Mouse (Mus musculus): Measurements from ENCODE around the gene Ephb1. TPM values are rescaled to one million over a fixed set of nuclear protein-coding genes. Genes with fewer than 3 reads are reported as not detected.
A peak's percentile ranks its signal among the peaks of the same experiment; 100 is the strongest.

Ephb1 gene
- polyA plus RNA-seq, 1 experiment from 2014 or later = 18.8 TPM

DNA sequence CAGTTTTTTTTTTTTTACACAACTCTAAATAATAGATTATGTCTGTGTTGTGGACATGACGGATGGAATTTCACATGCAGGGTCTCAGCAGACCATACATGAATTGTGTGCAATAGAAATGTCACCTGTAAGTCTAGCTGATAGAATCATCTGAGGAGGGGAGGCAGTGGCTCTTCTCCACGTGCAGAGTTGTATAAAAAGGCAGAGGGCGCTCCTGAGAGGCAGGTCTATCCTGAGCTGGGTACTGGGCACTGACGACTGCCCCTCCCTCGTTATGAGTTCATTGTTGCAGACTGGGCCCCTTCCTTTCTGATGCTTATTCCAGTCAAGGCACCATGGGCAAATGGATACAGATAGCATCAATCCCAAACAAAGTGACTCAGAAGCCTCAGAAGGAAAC is 318.4 kb downstream of the Ephb1 start:
- ATAC-seq (ENCODE audit: low FRiP score) (no peak), DNase-seq (ENCODE audit: low spot score, missing footprints) (peak; percentile 49)
- Histone ChIP-seq H3K4me2 (no peak overlapping the region), H3K4me3 (ENCODE audit: low read depth, low read length) (no peak overlapping the region), H3K4me1 (ENCODE audit: control insufficient read depth, insufficient read depth, low read length) (no peaks in the 10 kb centered on the region), H3K9ac (ENCODE audit: low read length) (no peak overlapping the region), H3K27ac (ENCODE audit: low read depth, low read length) (no peak overlapping the region), H3K36me3 (ENCODE audit: control insufficient read depth, insufficient read depth, low read length) (no peaks in the 10 kb centered on the region), H3K27me3 (ENCODE audit: control insufficient read depth, insufficient read depth, low read length) (no peaks in the 10 kb centered on the region), H3K9me3 (ENCODE audit: control insufficient read depth, low read length) (no peaks in the 10 kb centered on the region)
- WGBS = 73% methylated on average over 5 of the region's 5 CpGs

DNA sequence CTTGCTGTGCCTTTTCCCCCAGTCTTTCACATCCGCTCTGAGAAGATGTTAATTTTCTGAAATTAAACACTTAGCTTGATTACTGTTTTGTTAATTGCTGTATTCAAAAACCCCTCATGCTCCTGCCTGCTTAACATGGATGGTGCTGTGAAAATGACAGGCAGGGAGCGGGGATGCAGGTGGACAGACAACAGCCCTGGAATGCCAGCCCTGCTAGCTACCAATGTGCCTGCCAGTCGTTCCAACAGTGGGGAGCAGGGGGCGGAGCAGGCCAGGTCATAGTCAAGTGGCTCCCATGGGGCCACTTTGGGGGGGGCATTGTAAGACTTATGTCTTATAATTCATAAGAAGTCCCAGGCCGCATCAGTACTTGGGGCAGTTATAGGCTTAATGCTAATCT is 321.3 kb downstream of the Ephb1 start:
- no peaks in the 10 kb centered on the region for H3K4me1 ChIP-seq (ENCODE audit: control insufficient read depth, insufficient read depth, low read length)
- no peak for ATAC-seq (ENCODE audit: low FRiP score)

GRCm38 (mm10) chr9:102032376-102032775 is 322.1 kb downstream of the Ephb1 start:
- H3K27me3 ChIP-seq (ENCODE audit: control insufficient read depth, insufficient read depth, low read length) = no peaks in the 10 kb centered on the region
- no peak overlapping the region for H3K27ac ChIP-seq (ENCODE audit: low read depth, low read length)
- H3K9me3 ChIP-seq (ENCODE audit: control insufficient read depth, low read length) = no peaks in the 10 kb centered on the region
- no peak overlapping the region for H3K9ac ChIP-seq (ENCODE audit: low read length)
- H3K4me1 ChIP-seq (ENCODE audit: control insufficient read depth, insufficient read depth, low read length) = no peaks in the 10 kb centered on the region
- no peak overlapping the region for H3K4me3 ChIP-seq (ENCODE audit: low read depth, low read length)
- WGBS = 82% methylated on average over 8 of the region's 8 CpGs
- ATAC-seq (ENCODE audit: low FRiP score) = no peak
- peak; percentile 72 for DNase-seq (ENCODE audit: low spot score, missing footprints)
- H3K4me2 ChIP-seq = no peak overlapping the region
- no peaks in the 10 kb centered on the region for H3K36me3 ChIP-seq (ENCODE audit: control insufficient read depth, insufficient read depth, low read length)

More for the DNA sequence above, 321.3 kb downstream of the Ephb1 start:
- no peak overlapping the region for H3K27ac ChIP-seq (ENCODE audit: low read depth, low read length)
- WGBS = 86% methylated on average over 5 of the region's 5 CpGs
- no peak overlapping the region for H3K4me3 ChIP-seq (ENCODE audit: low read depth, low read length)
- no peak overlapping the region; the same call in 1 of the 2 replicates for H3K9ac ChIP-seq (ENCODE audit: low read length)
- no peaks in the 10 kb centered on the region for H3K36me3 ChIP-seq (ENCODE audit: control insufficient read depth, insufficient read depth, low read length)
- DNase-seq (ENCODE audit: low spot score, missing footprints) = peak; percentile 35
- H3K4me2 ChIP-seq = no peak overlapping the region
- H3K27me3 ChIP-seq (ENCODE audit: control insufficient read depth, insufficient read depth, low read length) = no peaks in the 10 kb centered on the region
- no peaks in the 10 kb centered on the region for H3K9me3 ChIP-seq (ENCODE audit: control insufficient read depth, low read length)

- H3K4me2 ChIP-seq = no peak overlapping the region
- WGBS = 68% methylated on average over 7 of the region's 7 CpGs
- H3K27ac ChIP-seq (ENCODE audit: low read depth, low read length) = no peak overlapping the region
- ATAC-seq (ENCODE audit: low FRiP score) = no peak
- H3K4me3 ChIP-seq (ENCODE audit: low read depth, low read length) = no peak overlapping the region
- no peak overlapping the region for H3K9ac ChIP-seq (ENCODE audit: low read length)
- H3K9me3 ChIP-seq (ENCODE audit: control insufficient read depth, low read length) = no peaks in the 10 kb centered on the region
- no peaks in the 10 kb centered on the region for H3K4me1 ChIP-seq (ENCODE audit: control insufficient read depth, insufficient read depth, low read length)
- H3K36me3 ChIP-seq (ENCODE audit: control insufficient read depth, insufficient read depth, low read length) = no peaks in the 10 kb centered on the region
- DNase-seq (ENCODE audit: low spot score, missing footprints) = peak; percentile 65
- H3K27me3 ChIP-seq (ENCODE audit: control insufficient read depth, insufficient read depth, low read length) = no peaks in the 10 kb centered on the region
These were observed 324.8 kb downstream of the Ephb1 start for GRCm38 (mm10) chr9:102029661-102030060.

DNA sequence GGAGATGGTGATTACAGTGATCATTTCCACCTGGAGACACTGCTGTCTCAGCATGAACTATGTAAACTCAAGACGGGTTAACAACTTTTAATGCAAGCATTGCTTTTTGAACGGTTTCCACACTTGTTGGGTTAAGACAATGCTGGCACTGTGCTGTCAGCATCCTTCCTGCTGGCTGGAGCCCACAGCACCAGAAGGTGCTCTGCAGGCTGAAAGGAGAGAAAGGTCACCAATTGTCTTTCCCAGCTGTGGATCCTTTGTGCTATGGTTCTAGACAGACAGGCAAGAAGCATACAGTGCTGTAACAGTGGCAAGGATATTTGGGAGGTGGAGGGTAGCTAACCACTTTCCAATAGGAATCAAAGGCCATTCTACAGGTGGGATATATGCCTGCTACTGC is 328.4 kb downstream of the Ephb1 start:
- no peaks in the 10 kb centered on the region for H3K27me3 ChIP-seq (ENCODE audit: control insufficient read depth, insufficient read depth, low read length)
- H3K27ac ChIP-seq (ENCODE audit: low read depth, low read length) = no peak overlapping the region
- WGBS = 79% methylated on average over 2 of the region's 2 CpGs
- H3K4me2 ChIP-seq = no peak overlapping the region
- no peak overlapping the region for H3K9ac ChIP-seq (ENCODE audit: low read length)
- H3K4me1 ChIP-seq (ENCODE audit: control insufficient read depth, insufficient read depth, low read length) = no peaks in the 10 kb centered on the region
- H3K36me3 ChIP-seq (ENCODE audit: control insufficient read depth, insufficient read depth, low read length) = no peaks in the 10 kb centered on the region
- DNase-seq (ENCODE audit: low spot score, missing footprints) (peak; percentile 73), ATAC-seq (ENCODE audit: low FRiP score) (no peak)
- no peaks in the 10 kb centered on the region for H3K9me3 ChIP-seq (ENCODE audit: control insufficient read depth, low read length)
- H3K4me3 ChIP-seq (ENCODE audit: low read depth, low read length) = no peak overlapping the region

DNA sequence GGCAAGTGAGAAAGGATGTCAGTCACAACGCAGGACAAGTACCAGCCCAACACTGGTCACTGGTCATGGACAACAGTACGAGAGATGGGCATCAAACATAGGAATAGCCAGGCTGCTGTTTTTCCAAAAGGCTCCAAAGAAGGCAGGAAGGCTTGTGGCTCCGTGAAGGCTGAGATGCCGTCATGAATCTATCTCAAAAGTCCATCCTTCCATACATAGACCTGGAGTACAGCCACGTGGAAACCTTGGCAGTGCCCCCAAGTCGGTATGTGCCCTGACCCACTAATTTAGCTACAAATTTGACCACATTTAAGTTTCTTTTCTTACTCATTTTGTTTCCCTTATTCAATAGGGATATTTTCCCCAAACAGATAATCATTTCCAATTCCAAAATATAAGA is 329.4 kb downstream of the Ephb1 start:
- Histone ChIP-seq H3K4me2 (no peak overlapping the region), H3K36me3 (ENCODE audit: control insufficient read depth, insufficient read depth, low read length) (no peaks in the 10 kb centered on the region), H3K4me3 (ENCODE audit: low read depth, low read length) (no peak overlapping the region), H3K9me3 (ENCODE audit: control insufficient read depth, low read length) (no peaks in the 10 kb centered on the region), H3K27me3 (ENCODE audit: control insufficient read depth, insufficient read depth, low read length) (no peaks in the 10 kb centered on the region), H3K9ac (ENCODE audit: low read length) (no peak overlapping the region), H3K27ac (ENCODE audit: low read depth, low read length) (no peak overlapping the region), H3K4me1 (ENCODE audit: control insufficient read depth, insufficient read depth, low read length) (no peaks in the 10 kb centered on the region)
- ATAC-seq (ENCODE audit: low FRiP score) (no peak), DNase-seq (ENCODE audit: low spot score, missing footprints) (peak; percentile 47)
- 92% methylated on average over 6 of the region's 6 CpGs for WGBS

GRCm38 (mm10) chr9:102015516-102015915 is 339.0 kb downstream of the Ephb1 start:
- Histone ChIP-seq H3K9me3 (ENCODE audit: control insufficient read depth, low read length) (no peaks in the 10 kb centered on the region), H3K9ac (ENCODE audit: low read length) (no peak overlapping the region)

DNA sequence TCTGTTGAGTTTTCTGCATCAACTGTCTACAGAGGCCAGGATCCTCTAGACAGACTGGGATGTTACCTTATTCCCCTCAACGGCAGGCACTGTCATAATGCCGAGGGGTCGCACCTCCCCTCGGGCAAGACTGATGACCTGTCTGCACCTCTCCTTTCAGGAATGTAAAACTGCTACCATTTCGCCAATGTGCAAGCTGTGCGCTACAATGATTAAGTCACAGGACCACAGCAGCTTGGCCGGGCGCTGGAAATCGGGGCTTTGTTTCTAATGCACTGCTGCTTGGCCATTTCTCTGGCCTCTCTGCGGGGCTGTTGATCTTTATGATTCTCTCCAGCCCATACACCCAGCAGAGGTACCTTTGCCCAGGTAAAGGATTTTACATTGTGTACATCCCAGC is 346.8 kb downstream of the Ephb1 start:
- Histone ChIP-seq H3K4me1 (ENCODE audit: control insufficient read depth, insufficient read depth, low read length) (peaks cover 5% of the 10 kb centered on the region), H3K36me3 (ENCODE audit: control insufficient read depth, insufficient read depth, low read length) (no peaks in the 10 kb centered on the region), H3K9ac (ENCODE audit: low read length) (no peak overlapping the region), H3K4me3 (ENCODE audit: low read depth, low read length) (no peak overlapping the region), H3K4me2 (no peak overlapping the region), H3K27ac (ENCODE audit: low read depth, low read length) (no peak overlapping the region), H3K27me3 (ENCODE audit: control insufficient read depth, insufficient read depth, low read length) (no peaks in the 10 kb centered on the region), H3K9me3 (ENCODE audit: control insufficient read depth, low read length) (no peaks in the 10 kb centered on the region)
- WGBS = 93% methylated on average over 10 of the region's 10 CpGs
- DNase-seq (ENCODE audit: low spot score, missing footprints) (peak; percentile 74), ATAC-seq (ENCODE audit: low FRiP score) (no peak)

More at GRCm38 (mm10) chr9:102015516-102015915, 339.0 kb downstream of the Ephb1 start:
- no peaks in the 10 kb centered on the region for H3K4me1 ChIP-seq (ENCODE audit: control insufficient read depth, insufficient read depth, low read length)
- ATAC-seq (ENCODE audit: low FRiP score) (no peak), DNase-seq (ENCODE audit: low spot score, missing footprints) (peak; percentile 31)
- no peak overlapping the region for H3K4me2 ChIP-seq
- H3K4me3 ChIP-seq (ENCODE audit: low read depth, low read length) = no peak overlapping the region
- H3K36me3 ChIP-seq (ENCODE audit: control insufficient read depth, insufficient read depth, low read length) = no peaks in the 10 kb centered on the region
- no peak overlapping the region for H3K27ac ChIP-seq (ENCODE audit: low read depth, low read length)
- H3K27me3 ChIP-seq (ENCODE audit: control insufficient read depth, insufficient read depth, low read length) = no peaks in the 10 kb centered on the region

GRCm38 (mm10) chr9:102006539-102006938 is 348.0 kb downstream of the Ephb1 start:
- 83% methylated on average over 2 of the region's 2 CpGs for WGBS
- H3K27ac ChIP-seq (ENCODE audit: low read depth, low read length) = no peak overlapping the region
- H3K9me3 ChIP-seq (ENCODE audit: control insufficient read depth, low read length) = no peaks in the 10 kb centered on the region
- no peaks in the 10 kb centered on the region for H3K36me3 ChIP-seq (ENCODE audit: control insufficient read depth, insufficient read depth, low read length)
- DNase-seq (ENCODE audit: low spot score, missing footprints) (peak; percentile 84), ATAC-seq (ENCODE audit: low FRiP score) (no peak)
- H3K4me3 ChIP-seq (ENCODE audit: low read depth, low read length) = no peak overlapping the region
- H3K4me2 ChIP-seq = no peak overlapping the region
- peaks cover 7% of the 10 kb centered on the region for H3K4me1 ChIP-seq (ENCODE audit: control insufficient read depth, insufficient read depth, low read length)
- H3K27me3 ChIP-seq (ENCODE audit: control insufficient read depth, insufficient read depth, low read length) = no peaks in the 10 kb centered on the region
- H3K9ac ChIP-seq (ENCODE audit: low read length) = no peak overlapping the region

- Histone ChIP-seq H3K9me3 (ENCODE audit: control insufficient read depth, low read length) (no peaks in the 10 kb centered on the region), H3K9ac (ENCODE audit: low read length) (0 out of 2 replicates have a peak overlapping the region, but pooled peaks have one; percentile 9), H3K27ac (ENCODE audit: low read depth, low read length) (no peak overlapping the region), H3K4me1 (ENCODE audit: control insufficient read depth, insufficient read depth, low read length) (peaks cover 7% of the 10 kb centered on the region), H3K4me2 (no peak overlapping the region), H3K27me3 (ENCODE audit: control insufficient read depth, insufficient read depth, low read length) (no peaks in the 10 kb centered on the region), H3K4me3 (ENCODE audit: low read depth, low read length) (no peak overlapping the region), H3K36me3 (ENCODE audit: control insufficient read depth, insufficient read depth, low read length) (no peaks in the 10 kb centered on the region)
- DNase-seq (ENCODE audit: low spot score, missing footprints) (no peak), ATAC-seq (ENCODE audit: low FRiP score) (no peak)
- WGBS = 30% methylated on average over 5 of the region's 5 CpGs
These were observed 351.6 kb downstream of the Ephb1 start for GRCm38 (mm10) chr9:102002920-102003319.
